Mouse (Mus musculus): ENCODE measurements around the gene Sco1.
A peak's percentile ranks its signal among the peaks of the same experiment; 100 is the strongest.
"Not testable (repeated sequence)": the region's sequence is repeated elsewhere in the genome, so short reads cannot be mapped to it uniquely, and the experiment has no call there.

Gene Sco1

DNA sequence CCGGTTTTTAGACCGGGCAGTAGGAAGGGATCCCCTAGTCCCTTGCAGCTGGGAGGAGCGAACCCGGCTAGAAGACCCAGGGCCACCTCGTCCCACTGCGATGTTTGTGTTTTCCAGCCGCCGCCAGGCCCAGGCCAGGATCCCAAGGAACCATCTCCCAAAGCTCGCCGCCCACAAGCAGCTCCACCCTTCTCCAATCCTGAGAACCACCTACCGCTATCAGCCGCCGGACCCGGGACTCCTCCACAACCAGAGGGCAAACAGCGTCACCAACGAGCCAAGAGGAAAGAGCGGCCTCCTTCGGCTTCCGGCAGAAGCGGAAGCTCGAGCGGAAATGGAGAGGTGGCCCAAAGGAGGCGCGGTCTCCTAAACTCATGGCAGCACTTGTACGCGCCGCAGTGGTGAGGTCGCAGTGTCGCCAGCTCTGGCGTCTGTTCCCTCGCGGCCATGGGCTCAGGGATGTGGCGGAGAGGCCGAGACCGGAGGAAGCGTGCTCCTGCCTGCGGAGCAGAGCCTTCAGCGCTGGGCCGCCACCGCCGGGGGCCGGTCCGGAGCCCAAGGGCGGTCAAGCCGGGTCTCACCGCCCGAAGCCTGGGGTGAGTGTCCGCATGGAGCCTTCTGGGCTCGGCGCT lies at the start of gene Sco1, which contains the start of gene Adprm:
Gene Sco1 (plus strand): TSS at position 350 of the 632 bp plus-strand sequence.
Gene Adprm (minus strand): TSS at position 274 of the 632 bp plus-strand sequence.
- DNase-seq: peak; percentile 70 to 79

- DNase-seq: no peak
Observed at GRCm38 (mm10) chr11:67002911-67003310, 49.6 kb upstream of the Sco1 start.

- DNase-seq: no peak
Observed at GRCm38 (mm10) chr11:67007961-67008360, 44.5 kb upstream of the Sco1 start.

GRCm38 (mm10) chr11:67008528-67008927 lies 43.9 kb upstream of the Sco1 start:
- no peak for DNase-seq

GRCm38 (mm10) chr11:67010430-67010829 lies 42.0 kb upstream of the Sco1 start:
- no peak for DNase-seq

DNA sequence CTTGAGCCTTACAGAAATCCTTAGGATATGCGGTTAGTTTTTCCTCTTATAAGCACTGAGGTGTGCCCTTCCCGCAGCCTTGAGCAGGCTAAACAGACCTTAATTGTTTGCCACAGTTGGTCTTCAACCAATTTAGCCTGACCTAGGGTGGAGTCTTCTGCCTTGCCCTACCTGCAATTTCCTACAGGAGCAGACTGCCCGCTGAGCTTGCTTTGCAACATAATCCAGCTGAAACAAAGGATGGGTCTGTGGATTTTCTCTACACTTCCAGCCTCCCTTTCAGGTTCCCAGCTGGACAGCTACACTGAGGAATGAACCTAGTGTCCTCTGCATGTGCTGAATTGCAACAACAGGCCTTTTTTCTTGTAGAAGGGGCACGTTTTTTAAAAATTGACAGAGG lies 40.8 kb upstream of the Sco1 start:
- no peak for DNase-seq

DNA sequence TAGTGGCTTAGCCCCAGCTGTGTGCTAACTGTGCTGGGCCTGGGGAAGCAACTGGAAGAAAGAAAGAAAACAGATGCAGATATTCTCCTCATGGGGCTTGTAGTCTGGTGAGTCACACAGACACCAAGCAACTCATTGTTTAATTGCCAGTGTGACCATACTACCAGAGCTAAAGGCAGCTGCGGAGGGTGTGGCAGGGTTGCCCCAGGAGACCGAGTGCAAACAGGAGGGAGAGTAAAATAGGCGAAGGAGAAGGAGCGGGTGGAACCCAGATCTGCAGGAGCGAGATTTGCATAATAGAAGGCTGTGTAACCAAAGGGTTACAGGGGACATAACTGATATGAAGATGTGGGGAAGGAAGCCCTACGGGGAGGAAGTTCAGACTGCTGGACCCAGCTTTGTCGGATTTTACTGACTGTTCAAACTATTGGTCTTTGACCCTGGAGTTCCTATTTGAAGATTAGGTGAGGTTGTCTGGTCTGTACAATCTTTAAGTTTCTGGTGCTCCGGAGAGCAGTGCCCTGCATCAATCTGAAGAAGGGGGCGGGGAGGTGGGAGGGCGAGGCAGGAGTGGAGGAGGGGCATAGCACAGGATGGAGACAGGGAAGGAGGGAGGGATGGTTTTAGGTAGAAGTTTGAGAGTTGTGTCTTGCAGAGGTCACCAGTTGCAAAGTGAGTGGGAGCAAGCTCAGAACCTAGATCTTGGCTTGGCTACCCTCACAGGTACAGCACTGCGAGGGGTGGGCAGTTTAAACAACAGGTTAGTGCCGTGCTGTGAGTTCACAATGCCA lies 34.5 kb upstream of the Sco1 start:
- DNase-seq: no peak

GRCm38 (mm10) chr11:67019711-67020475 lies 32.6 kb upstream of the Sco1 start:
- DNase-seq: no peak

DNA sequence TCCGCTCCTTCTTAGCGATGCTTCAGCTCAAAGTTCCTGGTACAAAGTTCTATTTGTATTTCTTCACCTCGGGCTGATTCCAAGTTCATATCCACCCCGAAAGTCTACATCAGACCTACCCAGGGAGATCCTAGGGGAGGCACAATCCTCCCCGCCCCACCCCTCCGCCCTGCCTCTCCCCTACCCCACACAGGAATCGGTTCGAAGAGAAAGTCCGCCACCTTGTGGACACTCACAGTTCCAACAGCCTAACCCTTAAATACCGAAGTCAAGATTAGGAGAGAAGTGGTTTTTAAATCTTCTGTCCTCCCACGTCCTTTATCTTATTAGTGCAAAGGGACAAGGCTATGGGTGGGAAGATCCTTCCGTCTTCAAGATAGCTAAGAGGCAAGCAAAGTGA lies 31.5 kb upstream of the Sco1 start:
- DNase-seq: peak in 1 of 2 experiments; percentile 55

GRCm38 (mm10) chr11:67022354-67023115 lies 29.9 kb upstream of the Sco1 start:
- no peak for DNase-seq

GRCm38 (mm10) chr11:67023191-67023590 lies 29.3 kb upstream of the Sco1 start:
- DNase-seq: not testable (repeated sequence)

DNA sequence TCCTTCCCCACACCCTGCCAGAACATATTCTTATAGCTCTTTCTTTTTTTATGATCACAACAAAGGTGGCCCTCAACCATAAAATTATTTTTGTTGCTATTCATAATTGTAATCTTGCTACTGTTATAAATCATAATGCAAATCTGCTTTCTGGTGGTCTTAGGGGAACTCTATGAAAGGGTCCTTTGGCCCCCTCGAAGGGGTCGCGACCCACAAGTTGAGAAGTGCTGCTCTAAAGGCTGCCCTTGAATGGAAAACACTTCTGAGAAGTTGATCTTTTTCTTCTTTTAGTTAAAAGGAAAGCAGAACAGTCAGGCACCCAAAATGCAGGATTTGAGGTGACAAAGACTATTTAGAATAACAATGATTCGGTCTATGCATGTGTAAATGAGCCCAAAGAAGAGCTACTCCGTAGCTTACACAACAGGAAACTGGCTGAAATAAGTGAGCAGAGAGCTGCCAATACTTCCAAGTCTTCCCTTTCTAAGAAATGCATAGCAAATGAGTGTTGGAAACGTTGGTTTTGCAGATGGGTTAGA lies 28.6 kb upstream of the Sco1 start:
- no peak for DNase-seq

- DNase-seq: peak; percentile 90 to 91
Observed at GRCm38 (mm10) chr11:67024867-67025477, 27.5 kb upstream of the Sco1 start, which contains the start of gene Tmem220. TSS of gene Tmem220 (plus strand) at chr11:67025154.

GRCm38 (mm10) chr11:67030904-67031602 lies 21.4 kb upstream of the Sco1 start:
- no peak for DNase-seq

- no peak for DNase-seq
Observed at GRCm38 (mm10) chr11:67031603-67031915, 20.9 kb upstream of the Sco1 start.

DNA sequence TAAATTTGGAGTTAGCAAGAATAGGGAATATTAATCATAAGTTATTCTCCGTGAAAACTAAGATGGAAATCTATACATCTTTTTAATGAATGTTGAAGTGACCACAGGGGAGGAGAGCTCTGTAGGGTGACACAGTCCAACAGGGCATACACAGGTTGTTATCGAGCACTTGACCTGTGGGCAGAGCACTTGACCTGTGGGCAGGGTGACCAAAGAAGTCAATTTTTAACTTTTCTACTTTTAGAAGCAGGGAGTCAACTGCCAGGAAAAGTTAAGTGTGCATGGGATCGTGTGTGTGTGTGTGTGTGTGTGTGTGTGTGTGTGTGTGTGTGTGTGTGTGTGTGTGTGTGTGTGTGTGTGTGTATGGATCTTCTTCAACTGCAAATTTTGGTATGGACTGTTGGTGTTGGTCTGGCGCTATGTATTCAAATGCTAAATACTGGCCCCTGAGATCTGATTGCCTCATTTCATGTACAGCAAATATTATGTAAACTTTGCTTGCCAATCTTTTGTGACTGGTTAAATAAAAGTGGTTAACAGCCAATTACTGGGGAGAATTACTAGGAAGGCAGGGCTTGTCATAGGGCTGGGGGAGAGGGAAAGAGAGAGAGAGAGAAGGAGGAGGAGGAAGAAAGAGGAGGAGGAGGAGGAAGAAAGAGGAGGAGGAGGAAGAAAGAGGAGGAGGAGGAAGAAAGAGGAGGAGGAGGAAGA lies 17.5 kb upstream of the Sco1 start:
- no peak for DNase-seq

GRCm38 (mm10) chr11:67036229-67036628 lies 16.2 kb upstream of the Sco1 start:
- no peak for DNase-seq

DNA sequence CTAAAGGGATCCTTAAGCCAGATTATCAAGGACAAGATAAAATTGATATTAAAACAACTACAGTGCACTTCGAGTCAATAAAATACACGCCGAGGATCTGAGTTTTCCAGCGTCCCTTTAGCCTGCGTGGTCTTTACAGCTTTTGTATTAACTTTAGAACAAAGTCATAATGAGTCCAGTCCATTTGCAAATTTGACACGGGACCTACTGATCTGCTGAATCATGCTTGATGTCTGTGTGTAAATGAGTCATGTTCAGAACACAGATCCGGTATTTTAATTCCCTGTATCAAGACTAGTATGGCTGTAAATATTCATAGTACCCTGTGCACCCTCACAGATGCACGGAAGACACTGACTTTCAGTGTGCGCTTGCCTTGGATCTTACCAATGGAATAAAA lies 15.6 kb upstream of the Sco1 start:
- no peak for DNase-seq

DNA sequence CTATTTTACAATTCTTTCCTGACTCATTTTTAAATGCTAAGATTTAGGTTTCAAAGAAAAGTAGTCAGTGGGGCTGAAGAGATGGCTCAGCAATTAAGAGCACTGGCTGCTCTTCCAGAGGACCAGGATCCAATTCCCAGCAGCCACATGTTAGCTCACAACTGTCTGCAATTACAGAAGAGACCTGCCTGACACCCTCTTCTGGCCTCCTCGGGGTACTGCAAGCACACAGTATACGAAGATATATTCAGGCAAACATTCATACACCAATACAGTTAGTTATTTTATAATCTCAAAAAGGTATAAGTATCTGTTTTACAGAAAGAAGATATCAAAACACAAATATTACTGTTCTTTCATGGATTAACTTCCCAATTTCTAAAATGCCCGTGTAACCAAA lies 12.7 kb upstream of the Sco1 start:
- no peak for DNase-seq

GRCm38 (mm10) chr11:67040483-67040882 lies 12.0 kb upstream of the Sco1 start:
- DNase-seq: no peak

DNA sequence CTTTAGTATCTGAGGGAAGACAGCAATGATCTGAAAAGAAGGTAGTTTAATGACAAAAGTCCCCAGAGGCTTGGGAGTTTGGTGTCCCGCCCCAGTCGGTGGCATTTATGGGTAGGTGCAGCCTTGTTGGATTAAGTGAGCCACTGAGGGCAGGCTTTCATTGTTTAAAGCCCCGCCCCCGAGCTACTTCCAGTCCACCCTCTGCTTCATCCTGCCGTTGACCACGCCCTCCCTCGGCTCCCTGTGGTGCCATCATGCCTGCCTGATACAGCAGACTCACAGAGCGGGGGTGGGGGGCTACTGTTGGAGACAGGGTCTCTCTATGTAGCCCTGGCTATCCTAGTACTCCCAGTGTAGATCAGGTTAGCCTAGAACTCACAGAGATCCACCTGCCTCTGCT lies 9.5 kb upstream of the Sco1 start:
- DNase-seq: no peak
